Mouse (Mus musculus) embryo, embryonic 11.5 days (tissue): ENCODE results near the gene Gm5861.
"Not testable (repeated sequence)": the region's sequence is repeated elsewhere in the genome, so short reads cannot be mapped to it uniquely, and the experiment has no call there.

ENCODE experiments used
- DNase-seq: peaks from one replicate; pipeline ENCODE4 v3.0.0-alpha.2; 2012; ENCODE audit warnings: low read depth, low spot score

Gm5861 gene

GRCm38 (mm10) chr5:11182772-11183171 lies at the start of gene Gm5861:
Gene Gm5861, plus strand, starts transcription at chr5:11183072.
- DNase-seq, result not testable (repeated sequence)

- DNase-seq, result not testable (repeated sequence)
These were observed 44.8 kb upstream of the Gm5861 start for GRCm38 (mm10) chr5:11138031-11138430.
